Mouse (Mus musculus) bone marrow, adult 2 months (tissue): Measurements from ENCODE around the gene Srd5a1.

Experiments used
- CTCF ChIP-seq: fragments of 200-500 bp; IDR thresholded peaks from 2 replicates; pipeline ENCODE4 v1.5.1; 2011; ENCODE audit warnings: low read length, control low read depth; ENCODE audit not compliant: control insufficient read depth, insufficient read depth
- POLR2A ChIP-seq: fragments of 200-500 bp; IDR thresholded peaks from 2 replicates; pipeline ENCODE4 v1.6.1; 2011; ENCODE audit warnings: low read depth, mild to moderate bottlenecking, control low read depth, low read length, borderline replicate concordance; ENCODE audit not compliant: control insufficient read depth

DNA sequence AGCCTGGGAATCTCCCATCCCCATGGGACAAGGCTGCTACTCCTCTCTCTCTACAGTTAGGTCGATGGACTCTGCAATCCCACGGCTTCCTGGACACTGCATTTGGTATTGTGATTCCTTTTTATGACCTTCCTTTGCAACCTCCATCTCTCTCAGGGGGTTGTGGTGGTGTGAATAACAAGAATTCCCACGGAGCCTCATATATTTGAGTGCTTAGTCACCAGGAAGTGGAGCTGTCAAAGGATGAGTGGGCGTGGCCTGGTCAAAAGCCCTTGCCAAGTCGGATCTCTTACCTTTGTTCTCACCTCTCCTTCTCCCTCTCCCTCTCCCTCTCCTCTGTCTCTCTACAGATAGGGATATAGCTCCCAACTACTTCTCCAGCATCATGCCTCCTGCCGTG lies 25.4 kb downstream of the Srd5a1 start:
- TF ChIP-seq CTCF (no peak), POLR2A (no peak)
